Mouse (Mus musculus): ENCODE data around the gene Fis1. TPM values are rescaled to one million over a fixed set of nuclear protein-coding genes. Genes with fewer than 3 reads are reported as not detected.
"Not testable (repeated sequence)": the region's sequence is repeated elsewhere in the genome, so short reads cannot be mapped to it uniquely, and the experiment has no call there.

The Fis1 gene
- polyA plus RNA-seq, 1 experiment, result 283 TPM

DNA sequence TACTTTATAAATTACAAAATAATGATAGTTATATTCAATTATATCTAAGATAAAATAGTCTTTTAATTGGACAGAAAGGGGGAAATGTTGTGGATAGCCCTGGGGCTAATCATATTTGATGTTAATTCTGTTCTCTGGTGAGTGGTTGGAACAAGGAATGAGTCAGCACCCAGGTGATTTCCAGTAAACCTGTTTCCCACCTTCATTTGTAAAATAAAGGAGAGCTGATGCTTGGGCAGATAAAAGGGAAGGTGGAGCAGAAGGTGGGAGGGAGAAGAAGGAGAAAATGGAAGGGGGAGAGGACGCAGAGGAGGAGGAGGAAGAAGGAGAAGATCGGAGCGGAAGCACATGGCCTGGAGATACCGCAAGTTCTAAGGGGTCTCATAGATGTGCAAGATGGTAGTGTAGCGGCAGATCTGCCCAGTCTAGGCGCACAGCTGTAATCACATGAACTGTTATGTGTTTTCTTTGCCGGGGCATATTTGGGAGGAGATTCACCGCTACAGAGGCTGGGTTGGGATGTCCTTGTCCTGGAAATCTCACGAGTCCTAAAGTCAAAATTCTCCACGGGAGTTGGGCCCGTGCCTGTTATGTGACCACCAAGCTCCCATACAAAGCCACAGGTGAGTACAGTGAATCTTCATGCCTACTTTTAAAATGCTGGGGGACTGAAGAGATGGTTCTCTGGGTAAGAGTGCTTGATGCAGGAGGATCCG lies 12.1 kb upstream of the Fis1 start:
- Histone ChIP-seq H3K4me2 (ENCODE audit: low read depth) (no peak overlapping the region), H3ac (ENCODE audit: control insufficient read depth, insufficient read length) (no peak overlapping the region), H3K4me3 (no peak overlapping the region), H3K27me3 (ENCODE audit: control insufficient read depth, insufficient read depth, insufficient read length) (no peaks in the 10 kb centered on the region), H3K36me3 (ENCODE audit: control insufficient read depth, insufficient read depth) (no peaks in the 10 kb centered on the region), H3K79me2 (ENCODE audit: control insufficient read depth, insufficient read depth) (no peaks in the 10 kb centered on the region)
- TF ChIP-seq CEBPB (IDR thresholded peaks at IDR 0.05; ENCODE audit: insufficient read depth, poor library complexity, severe bottlenecking) (no peak), E2F4 (IDR thresholded peaks at IDR 0.05; ENCODE audit: insufficient read depth) (no peak), TCF3 (IDR thresholded peaks at IDR 0.05; ENCODE audit: insufficient read length, low read depth) (no peak), USF1 (IDR thresholded peaks at IDR 0.05; ENCODE audit: low read depth) (no peak)

GRCm38 (mm10) chr5:136942781-136943180 lies 10.3 kb upstream of the Fis1 start:
- Histone ChIP-seq H3ac (ENCODE audit: control insufficient read depth, insufficient read length) (no peak overlapping the region), H3K27me3 (ENCODE audit: control insufficient read depth, insufficient read depth, insufficient read length) (no peaks in the 10 kb centered on the region), H3K36me3 (ENCODE audit: control insufficient read depth, insufficient read depth) (no peaks in the 10 kb centered on the region), H3K79me2 (ENCODE audit: control insufficient read depth, insufficient read depth) (no peaks in the 10 kb centered on the region), H3K4me2 (ENCODE audit: low read depth) (no peak overlapping the region), H3K4me3 (no peak overlapping the region)
- TF ChIP-seq MAX (IDR thresholded peaks at IDR 0.05; ENCODE audit: low read depth) (no peak), TCF3 (IDR thresholded peaks at IDR 0.05; ENCODE audit: insufficient read length, low read depth) (no peak), CEBPB (IDR thresholded peaks at IDR 0.05; ENCODE audit: insufficient read depth, poor library complexity, severe bottlenecking) (no peak), E2F4 (IDR thresholded peaks at IDR 0.05; ENCODE audit: insufficient read depth) (no peak), POLR2AphosphoS2 (IDR thresholded peaks at IDR 0.05; ENCODE audit: insufficient read length, low read depth) (no peak), TCF12 (IDR thresholded peaks at IDR 0.05; ENCODE audit: insufficient read depth, poor library complexity, severe bottlenecking) (no peak), MYOD1 (IDR thresholded peaks at IDR 0.05; ENCODE audit: control insufficient read depth in 1 of 3, insufficient read length in 2 of 3, low read depth in 2 of 3) (no peak), USF1 (IDR thresholded peaks at IDR 0.05; ENCODE audit: low read depth) (no peak), MYOG (IDR thresholded peaks at IDR 0.05; ENCODE audit: control insufficient read depth in 1 of 3, insufficient read depth in 1 of 3, insufficient read length in 2 of 3, low read depth in 2 of 3) (no peak), POLR2A (IDR thresholded peaks at IDR 0.05; ENCODE audit: insufficient read length, low read depth) (no peak), REST (IDR thresholded peaks at IDR 0.05; ENCODE audit: insufficient read depth, insufficient read length) (no peak), SRF (IDR thresholded peaks at IDR 0.05; ENCODE audit: control insufficient read depth, insufficient read length, low read depth) (no peak)

DNA sequence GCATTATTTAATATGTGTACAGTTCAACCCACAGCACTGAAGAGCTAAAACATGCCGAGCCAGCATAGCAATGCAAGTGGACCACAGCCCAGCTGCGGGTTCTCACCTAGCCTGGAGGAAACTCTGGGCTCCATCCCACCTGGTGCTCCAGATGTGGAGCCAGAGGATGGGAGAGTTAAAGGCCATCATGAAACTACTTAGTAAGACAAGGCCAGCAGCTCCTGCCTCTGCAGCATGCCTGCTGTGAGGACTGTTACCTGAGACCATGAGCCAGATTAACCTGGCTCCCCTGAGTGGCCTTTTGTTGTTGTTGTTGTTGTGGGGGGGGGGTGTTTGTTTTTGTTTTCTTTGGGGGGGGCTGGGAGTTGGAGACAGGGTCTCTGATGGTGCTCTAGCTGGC lies 9.7 kb upstream of the Fis1 start:
- H3K79me2 ChIP-seq (ENCODE audit: control insufficient read depth, insufficient read depth), result no peaks in the 10 kb centered on the region
- no peak overlapping the region for H3K4me3 ChIP-seq
- no peak overlapping the region for H3K4me2 ChIP-seq (ENCODE audit: low read depth)
- H3K36me3 ChIP-seq (ENCODE audit: control insufficient read depth, insufficient read depth), result no peaks in the 10 kb centered on the region
- no peak for TF ChIP-seq E2F4 (IDR thresholded peaks at IDR 0.05; ENCODE audit: insufficient read depth)
- TF ChIP-seq SRF (IDR thresholded peaks at IDR 0.05; ENCODE audit: control insufficient read depth, insufficient read length, low read depth), result no peak
- H3ac ChIP-seq (ENCODE audit: control insufficient read depth, insufficient read length), result no peak overlapping the region
- H3K27me3 ChIP-seq (ENCODE audit: control insufficient read depth, insufficient read depth, insufficient read length), result no peaks in the 10 kb centered on the region

- Histone ChIP-seq H3K79me2 (ENCODE audit: control insufficient read depth, insufficient read depth) (no peaks in the 10 kb centered on the region), H3K4me3 (no peak overlapping the region), H3K27me3 (ENCODE audit: control insufficient read depth, insufficient read depth, insufficient read length) (no peaks in the 10 kb centered on the region), H3K4me2 (ENCODE audit: low read depth) (no peak overlapping the region), H3K36me3 (ENCODE audit: control insufficient read depth, insufficient read depth) (no peaks in the 10 kb centered on the region), H3ac (ENCODE audit: control insufficient read depth, insufficient read length) (no peak overlapping the region)
- TF ChIP-seq MYOD1 (IDR thresholded peaks at IDR 0.05; ENCODE audit: control insufficient read depth in 1 of 3, insufficient read length in 2 of 3, low read depth in 2 of 3), result no peak
- no peak for TF ChIP-seq MAX (IDR thresholded peaks at IDR 0.05; ENCODE audit: low read depth)
- TF ChIP-seq TCF12 (IDR thresholded peaks at IDR 0.05; ENCODE audit: insufficient read depth, poor library complexity, severe bottlenecking), result no peak
- no peak for TF ChIP-seq SRF (IDR thresholded peaks at IDR 0.05; ENCODE audit: control insufficient read depth, insufficient read length, low read depth)
- no peak for TF ChIP-seq USF1 (IDR thresholded peaks at IDR 0.05; ENCODE audit: low read depth)
- TF ChIP-seq POLR2A (IDR thresholded peaks at IDR 0.05; ENCODE audit: insufficient read length, low read depth), result no peak
- TF ChIP-seq E2F4 (IDR thresholded peaks at IDR 0.05; ENCODE audit: insufficient read depth), result no peak
- no peak for TF ChIP-seq REST (IDR thresholded peaks at IDR 0.05; ENCODE audit: insufficient read depth, insufficient read length)
- TF ChIP-seq TCF3 (IDR thresholded peaks at IDR 0.05; ENCODE audit: insufficient read length, low read depth), result no peak
- no peak for TF ChIP-seq MYOG (IDR thresholded peaks at IDR 0.05; ENCODE audit: control insufficient read depth in 1 of 3, insufficient read depth in 1 of 3, insufficient read length in 2 of 3, low read depth in 2 of 3)
- no peak for TF ChIP-seq CEBPB (IDR thresholded peaks at IDR 0.05; ENCODE audit: insufficient read depth, poor library complexity, severe bottlenecking)
- no peak for TF ChIP-seq POLR2AphosphoS2 (IDR thresholded peaks at IDR 0.05; ENCODE audit: insufficient read length, low read depth)
Measured at GRCm38 (mm10) chr5:136945084-136945483, 8.0 kb upstream of the Fis1 start.

- Histone ChIP-seq H3K79me2 (ENCODE audit: control insufficient read depth, insufficient read depth) (no peaks in the 10 kb centered on the region), H3K36me3 (ENCODE audit: control insufficient read depth, insufficient read depth) (no peaks in the 10 kb centered on the region), H3K4me3 (no peak overlapping the region), H3ac (ENCODE audit: control insufficient read depth, insufficient read length) (no peak overlapping the region), H3K27me3 (ENCODE audit: control insufficient read depth, insufficient read depth, insufficient read length) (no peaks in the 10 kb centered on the region), H3K4me2 (ENCODE audit: low read depth) (no peak overlapping the region)
- no peak for TF ChIP-seq USF1 (IDR thresholded peaks at IDR 0.05; ENCODE audit: low read depth)
- no peak for TF ChIP-seq POLR2A (IDR thresholded peaks at IDR 0.05; ENCODE audit: insufficient read length, low read depth)
- TF ChIP-seq CEBPB (IDR thresholded peaks at IDR 0.05; ENCODE audit: insufficient read depth, poor library complexity, severe bottlenecking), result no peak
- no peak for TF ChIP-seq E2F4 (IDR thresholded peaks at IDR 0.05; ENCODE audit: insufficient read depth)
- TF ChIP-seq TCF3 (IDR thresholded peaks at IDR 0.05; ENCODE audit: insufficient read length, low read depth), result no peak
- TF ChIP-seq MAX (IDR thresholded peaks at IDR 0.05; ENCODE audit: low read depth), result no peak
- TF ChIP-seq REST (IDR thresholded peaks at IDR 0.05; ENCODE audit: insufficient read depth, insufficient read length), result no peak
- no peak for TF ChIP-seq POLR2AphosphoS2 (IDR thresholded peaks at IDR 0.05; ENCODE audit: insufficient read length, low read depth)
Measured at GRCm38 (mm10) chr5:136947874-136948273, 5.2 kb upstream of the Fis1 start.

DNA sequence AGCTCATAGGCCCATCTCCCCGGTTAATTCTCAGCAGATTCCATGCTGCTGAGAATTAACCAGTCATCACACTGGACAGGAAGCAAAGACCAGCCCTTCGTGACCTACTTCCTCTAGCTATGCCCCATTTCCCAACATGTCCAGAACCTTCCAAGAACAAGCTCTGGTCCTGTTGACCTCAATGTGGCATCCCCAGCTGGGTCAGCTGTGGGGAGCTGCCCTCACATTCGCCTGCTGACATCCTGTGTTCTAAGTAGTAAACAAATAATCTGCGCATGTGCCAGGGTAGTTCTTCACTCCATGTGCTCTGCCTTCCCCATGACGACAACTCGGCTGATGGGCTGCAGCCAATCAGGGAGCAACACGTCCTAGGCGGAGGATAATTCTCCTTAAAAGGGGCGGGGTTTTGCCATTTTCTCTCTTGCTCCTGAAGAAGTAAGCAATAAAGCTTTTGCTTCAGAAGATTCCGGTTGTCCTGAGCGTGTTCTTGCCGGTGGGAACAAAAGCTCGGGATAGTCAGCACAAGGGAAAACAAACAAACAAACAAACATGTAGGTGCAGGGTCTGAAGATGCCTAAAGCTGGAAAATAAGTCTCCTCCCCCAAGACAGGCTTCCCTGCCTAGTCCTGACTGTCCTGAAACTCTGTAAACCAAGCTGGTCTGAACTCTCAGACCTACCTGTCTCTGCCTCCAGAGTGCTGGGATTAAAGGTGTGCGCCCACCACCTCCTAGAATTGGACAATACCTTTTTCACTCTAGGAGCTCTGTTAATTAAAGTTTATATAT lies 3.3 kb upstream of the Fis1 start:
- H3ac ChIP-seq (ENCODE audit: control insufficient read depth, insufficient read length); H3K4me2 ChIP-seq (ENCODE audit: low read depth); H3K4me3 ChIP-seq; H3K36me3 ChIP-seq (ENCODE audit: control insufficient read depth, insufficient read depth); H3K27me3 ChIP-seq (ENCODE audit: control insufficient read depth, insufficient read depth, insufficient read length): not testable (repeated sequence)
- peaks cover 16% of the 10 kb centered on the region for H3K79me2 ChIP-seq (ENCODE audit: control insufficient read depth, insufficient read depth)
